Mouse (Mus musculus): ENCODE results near the gene Cavin2.

DNA sequence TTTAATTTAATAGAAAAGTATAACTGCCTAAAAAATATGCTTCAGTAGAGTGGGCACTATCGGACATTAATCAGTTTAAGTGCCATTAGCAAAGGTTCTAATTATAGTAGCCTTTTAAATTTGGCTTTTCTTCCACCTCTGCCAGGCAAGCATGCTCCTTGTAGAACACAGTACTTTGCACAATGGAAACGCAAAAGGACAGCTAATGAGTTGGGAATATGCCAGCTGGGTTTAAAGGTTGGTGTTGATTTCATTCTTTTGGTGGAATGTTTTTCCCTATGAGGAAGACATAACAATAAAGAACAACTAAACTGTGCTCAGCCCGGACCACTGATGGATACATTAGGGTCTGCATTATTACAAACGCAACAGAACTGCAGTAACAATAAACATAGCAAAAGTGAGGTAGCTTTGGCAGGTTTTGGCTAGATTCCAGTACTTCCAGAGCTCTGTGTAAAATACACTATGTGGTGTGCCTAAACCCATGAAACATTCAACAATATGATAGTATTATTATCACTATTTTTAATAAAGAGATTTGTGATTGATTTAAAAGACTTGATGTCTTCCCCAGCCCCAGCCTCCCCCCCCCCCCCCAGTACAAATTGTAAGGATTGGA, 16.2 kb upstream of the Cavin2 start:
- TF ChIP-seq CTCF (IDR thresholded peaks at IDR 0.05; ENCODE audit: extremely low read depth, insufficient read length, insufficient replicate concordance, low read depth, low read length) (no peak), POLR2A (IDR thresholded peaks at IDR 0.05; ENCODE audit: low read depth, low read length) (no peak)
